Mouse (Mus musculus) T-helper 17 cell (primary cell): ENCODE results near the gene Tecr.

ENCODE experiments used
- in situ Hi-C, 2 experiments: fragments of 300-600 bp; cut with MboI, MseI; formaldehyde crosslinking; loops; 1 replicate in 1 of 2; 2 replicates in 1 of 2; pipeline ENCODE4 v1.15.1; 2025; ENCODE audit warnings: high pct_unique_total_duplicates in 2 of 2

Gene Tecr

GRCm38 (mm10) chr8:83607661-83608397 lies at the start of gene Tecr, which contains the start of gene Dnajb1:
Gene Tecr (minus strand): TSS chr8:83607971.
Gene Dnajb1 (plus strand): TSS chr8:83608193.
- in situ Hi-C loops = loop anchor here (5.0 to 25.0 kb wide), 4 partner anchors 44 to 1596 kb away; partner anchors contain the start of gene Gipc1 (in 1 of the 2)

GRCm38 (mm10) chr8:83656484-83657246 lies 48.9 kb upstream of the Tecr start:
- in situ Hi-C loops = no loop called here

- in situ Hi-C loops = no loop called here
Measured at GRCm38 (mm10) chr8:83656043-83656442, 48.3 kb upstream of the Tecr start.

GRCm38 (mm10) chr8:83654725-83655124 lies 47.0 kb upstream of the Tecr start:
- in situ Hi-C loops = loop anchor here in 1 of 2 experiments (5.0 kb wide), 1 partner anchor 47 kb away; the partner anchor contains the start of genes Dnajb1 and Tecr

DNA sequence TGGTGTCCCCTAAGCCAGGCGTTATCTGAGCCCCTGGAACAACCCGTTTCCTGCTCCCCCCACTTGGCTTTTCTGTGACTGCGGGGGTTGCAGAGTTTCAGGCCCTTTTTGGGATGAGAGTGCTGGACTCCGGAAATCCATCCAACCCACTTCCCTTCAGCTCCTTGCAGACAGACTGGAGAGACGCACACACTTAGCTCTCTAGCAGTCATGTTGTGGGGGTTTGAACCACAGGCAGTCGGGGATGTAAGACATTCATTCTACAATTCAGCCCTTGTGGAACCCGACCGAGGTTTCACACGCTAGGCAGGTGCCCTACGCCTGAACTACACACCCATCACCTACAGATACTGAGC lies 45.9 kb upstream of the Tecr start:
- in situ Hi-C loops = loop anchor here in 1 of 2 experiments (5.0 kb wide), 1 partner anchor 46 kb away; the partner anchor contains the start of genes Dnajb1 and Tecr

DNA sequence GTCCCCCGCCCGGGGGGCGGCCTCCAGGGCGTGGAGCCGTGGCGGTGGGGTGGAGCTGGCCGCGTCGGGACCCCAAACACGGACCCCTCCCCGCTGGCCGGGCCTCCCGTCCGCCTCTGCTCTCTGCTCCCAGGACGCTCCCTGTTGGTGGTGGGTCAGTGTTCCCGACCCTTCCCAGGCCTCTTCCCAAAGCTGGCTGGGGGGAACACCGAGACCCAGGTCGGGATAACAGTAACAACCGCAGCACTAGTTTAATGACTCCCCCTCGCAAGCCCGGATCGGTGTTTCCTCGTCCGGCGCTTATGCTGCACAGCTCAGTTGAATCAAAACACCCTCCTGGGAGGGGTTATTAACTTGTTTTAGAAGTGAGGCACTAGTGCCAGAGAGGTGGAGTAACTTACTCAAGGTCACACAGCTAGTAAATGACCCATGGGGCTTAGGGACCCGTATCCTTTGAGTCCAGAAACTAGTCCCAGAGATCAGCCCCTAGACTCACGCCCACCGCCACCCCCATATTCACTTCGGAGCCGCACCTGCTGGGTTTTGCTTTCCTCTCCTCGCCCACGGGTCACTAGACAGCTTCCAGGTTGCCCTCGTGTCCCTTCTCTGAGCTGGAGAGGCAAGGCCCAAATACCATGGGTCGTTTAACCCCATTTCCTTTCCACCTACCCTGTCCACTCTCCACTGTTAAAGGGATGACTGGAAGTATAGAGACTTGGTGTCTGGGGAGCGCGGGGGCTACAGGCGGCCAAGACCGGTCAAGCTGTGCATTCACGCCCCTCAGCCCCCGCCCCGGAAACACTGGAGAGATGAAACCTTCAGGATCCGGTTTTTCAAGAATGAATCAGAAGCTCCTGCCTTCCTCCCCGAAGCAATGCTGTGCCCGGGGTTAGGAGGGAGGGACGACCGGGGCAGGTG lies 45.2 kb upstream of the Tecr start:
- in situ Hi-C loops = loop anchor here in 1 of 2 experiments (5.0 kb wide), 1 partner anchor 46 kb away; the partner anchor contains the start of genes Dnajb1 and Tecr

DNA sequence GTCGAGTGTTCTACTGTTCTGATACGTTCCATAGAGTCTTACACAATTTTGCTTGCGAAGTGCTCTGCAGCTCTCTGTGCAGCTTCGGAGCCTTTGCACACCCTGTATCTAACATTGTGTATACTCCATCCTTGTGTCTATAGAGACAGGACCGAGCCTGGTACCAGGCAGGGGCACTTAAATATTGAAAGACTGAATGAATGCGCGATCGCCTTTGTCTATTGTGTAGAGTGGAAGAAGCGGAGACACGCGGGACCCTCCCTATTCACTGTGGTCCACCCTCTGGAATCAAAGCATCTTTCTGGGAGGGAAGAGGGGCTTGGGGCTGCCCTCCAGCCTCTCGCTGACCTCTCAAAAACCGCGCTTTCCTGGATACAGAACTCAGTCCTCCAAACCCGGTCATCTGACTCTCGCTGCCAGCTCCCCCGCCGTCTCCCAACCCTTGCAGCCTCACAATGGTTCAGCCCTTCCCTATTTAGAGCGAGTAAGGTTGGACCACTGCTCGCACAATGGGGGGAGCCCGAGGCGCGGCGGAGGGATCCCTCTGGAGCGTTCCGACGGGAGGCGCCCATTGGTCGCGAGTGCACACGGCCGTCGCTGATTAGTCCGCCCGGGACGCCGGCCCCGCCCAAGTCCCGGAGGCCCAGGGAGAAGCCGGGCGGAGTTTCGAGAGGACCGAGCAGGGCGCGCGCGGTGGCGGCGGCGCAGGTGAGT lies 44.4 kb upstream of the Tecr start, which contains the start of gene Gipc1:
TSS of gene Gipc1 (plus strand) at position 648 of the 714 bp plus-strand sequence.
- in situ Hi-C loops = loop anchor here in 1 of 2 experiments (5.0 kb wide), 1 partner anchor 45 kb away; the partner anchor contains the start of genes Dnajb1 and Tecr

- in situ Hi-C loops = loop anchor here in 1 of 2 experiments (5.0 kb wide), 1 partner anchor 42 kb away; the partner anchor contains the start of genes Dnajb1 and Tecr
Measured at GRCm38 (mm10) chr8:83649699-83650098, 41.9 kb upstream of the Tecr start.

- in situ Hi-C loops = no loop called here
Measured at GRCm38 (mm10) chr8:83648031-83648430, 40.3 kb upstream of the Tecr start.

GRCm38 (mm10) chr8:83647511-83647910 lies 39.7 kb upstream of the Tecr start:
- in situ Hi-C loops = no loop called here

GRCm38 (mm10) chr8:83639649-83640048 lies 31.9 kb upstream of the Tecr start:
- in situ Hi-C loops = no loop called here

- in situ Hi-C loops = no loop called here
Measured at GRCm38 (mm10) chr8:83638856-83639255, 31.1 kb upstream of the Tecr start.

DNA sequence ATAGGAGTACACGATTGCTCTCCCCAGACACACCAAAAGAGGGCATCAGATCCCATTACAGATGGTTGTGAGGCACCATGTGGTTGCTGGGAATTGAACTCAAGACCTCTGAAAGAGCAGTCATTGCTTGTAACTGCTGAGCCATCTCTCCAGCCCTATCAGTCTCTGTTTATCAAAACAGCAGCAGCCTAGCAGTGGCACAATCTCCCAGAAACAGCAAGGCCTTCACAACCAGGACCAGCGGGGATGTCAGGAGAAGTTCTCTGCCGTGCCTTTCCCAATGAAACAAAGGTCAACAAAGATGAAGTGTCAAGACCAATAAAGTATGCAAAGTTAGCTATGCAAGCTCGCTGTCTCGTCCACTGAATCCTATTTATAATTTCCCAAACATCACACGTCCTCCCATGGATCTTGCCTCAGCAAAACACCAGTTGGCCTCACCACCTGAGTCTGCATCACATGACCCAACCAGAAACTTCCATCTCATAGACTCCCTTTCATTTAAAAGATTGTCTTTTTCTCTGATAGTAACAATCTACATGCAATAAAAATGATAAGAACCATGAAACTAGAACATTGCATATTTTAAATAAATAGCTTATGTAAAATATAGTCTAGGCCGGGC lies 24.4 kb upstream of the Tecr start:
- in situ Hi-C loops = no loop called here

DNA sequence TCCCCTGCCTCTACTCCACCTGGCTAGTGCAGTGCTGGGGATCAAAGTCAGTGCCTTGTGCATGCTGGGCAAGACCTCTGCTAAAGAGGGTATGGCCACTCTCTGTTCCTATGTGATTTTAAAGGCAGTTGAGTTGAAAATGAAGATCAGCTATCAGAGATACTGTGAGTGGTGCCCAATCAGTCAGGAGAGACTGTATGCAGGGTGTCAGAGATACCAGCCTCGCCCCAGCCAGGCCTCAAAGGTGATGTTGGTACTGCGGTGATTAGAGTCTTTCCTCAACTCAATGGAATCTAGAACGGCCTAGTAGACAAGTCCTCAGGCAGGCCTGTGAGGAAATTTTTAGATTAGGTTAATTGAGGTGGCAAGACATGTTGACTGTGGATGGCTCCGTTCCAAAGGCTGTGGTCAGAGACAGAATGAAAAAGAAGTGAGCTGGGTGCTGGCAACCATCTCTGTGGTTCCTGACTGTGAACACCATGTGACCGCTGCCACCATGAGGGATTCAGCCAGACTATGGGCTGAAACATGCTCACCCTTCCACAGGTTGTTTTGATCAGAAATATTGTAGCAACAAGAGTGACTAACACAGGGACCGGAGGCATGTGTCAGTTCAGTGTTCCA lies 18.0 kb upstream of the Tecr start:
- in situ Hi-C loops = loop anchor here in 1 of 2 experiments (10.0 kb wide), 1 partner anchor 141 kb away; no protein-coding TSS in a partner anchor

GRCm38 (mm10) chr8:83624739-83625138 lies 17.0 kb upstream of the Tecr start:
- in situ Hi-C loops = loop anchor here (10.0 to 25.0 kb wide), 2 partner anchors 140 to 1612 kb away; no protein-coding TSS in a partner anchor

GRCm38 (mm10) chr8:83623549-83623948 lies 15.8 kb upstream of the Tecr start:
- in situ Hi-C loops = loop anchor here (10.0 to 25.0 kb wide), 2 partner anchors 139 to 1611 kb away; no protein-coding TSS in a partner anchor

DNA sequence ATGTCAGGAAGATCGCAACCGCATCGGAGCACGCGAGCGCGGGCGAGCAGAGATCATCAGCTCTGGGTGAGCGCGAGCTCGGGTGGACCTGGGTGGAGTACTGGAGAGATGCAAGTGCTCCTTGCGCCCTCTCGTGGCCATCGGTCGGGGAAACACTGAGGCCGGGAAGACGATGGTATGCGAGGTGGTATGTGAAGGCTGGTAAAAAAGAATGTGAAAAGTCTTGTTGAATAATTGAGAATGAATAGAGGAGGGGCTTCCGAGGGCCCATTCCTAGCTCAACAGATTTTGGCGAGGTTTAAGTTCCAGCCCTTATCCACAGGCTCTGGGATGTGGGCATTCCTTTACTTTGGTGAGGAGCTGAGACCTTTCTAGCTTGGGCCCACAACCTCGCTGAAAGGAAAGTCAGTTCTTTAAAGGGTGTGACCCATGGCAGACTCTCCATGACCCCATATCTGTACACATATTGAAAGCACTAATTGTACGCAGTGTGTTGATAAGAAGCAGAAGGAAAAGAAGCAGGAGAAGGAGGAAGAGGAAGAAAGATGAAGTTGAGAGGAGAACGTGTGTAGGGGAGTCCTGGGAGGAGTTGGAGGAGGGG lies 14.7 kb upstream of the Tecr start:
- in situ Hi-C loops = loop anchor here (10.0 to 25.0 kb wide), 2 partner anchors 138 to 1610 kb away; no protein-coding TSS in a partner anchor

DNA sequence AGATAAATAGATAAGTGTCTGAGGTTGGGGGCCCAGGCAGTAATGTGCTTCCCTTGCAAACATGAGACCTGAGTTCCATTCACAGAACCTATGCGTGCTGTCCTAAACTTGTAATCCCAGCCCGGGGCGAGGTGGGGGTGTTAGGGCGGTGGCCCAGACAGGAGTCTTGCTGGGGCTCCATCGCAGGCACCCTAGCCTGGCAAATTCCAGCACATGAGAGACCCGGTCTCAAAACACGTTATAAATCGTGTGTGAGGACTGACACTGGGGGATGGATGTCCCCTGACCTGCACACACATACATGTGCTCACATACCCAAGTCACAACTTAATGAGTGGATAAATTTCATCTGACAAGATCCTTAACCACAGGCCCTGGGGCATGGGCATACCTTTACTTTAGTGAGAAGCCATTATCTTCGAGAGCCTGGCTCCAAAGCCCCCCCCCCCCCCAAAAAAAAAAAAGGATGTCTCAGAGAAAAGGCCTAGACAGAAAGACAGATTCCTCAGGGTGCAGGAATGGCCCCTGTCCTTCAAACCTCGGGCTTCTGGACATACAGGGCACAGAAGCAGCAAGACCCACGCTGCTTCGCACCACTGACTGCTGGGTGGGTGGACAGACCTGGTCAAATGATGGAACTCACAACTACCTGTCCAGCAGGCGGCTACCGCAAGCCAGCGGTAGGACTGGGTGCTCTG lies 14.1 kb upstream of the Tecr start:
- in situ Hi-C loops = loop anchor here (10.0 to 25.0 kb wide), 2 partner anchors 137 to 1610 kb away; no protein-coding TSS in a partner anchor
